Mouse (Mus musculus): Measurements from ENCODE around the gene Hadha. TPM values are rescaled to one million over a fixed set of nuclear protein-coding genes. Genes with fewer than 3 reads are reported as not detected.

Gene Hadha
- polyA plus RNA-seq (2015; fragmentation: Illumina TruSeq; extraction: RNeasy Lipid Tissue Mini Kit (QIAGEN cat#74804); ENCODE audit: insufficient read depth, low read depth, low replicate concordance), result 17.1 TPM

GRCm38 (mm10) chr5:30154474-30155394 lies at the start of gene Hadha, which contains the start of gene Hadhb:
Hadha (minus strand) TSS chr5:30155162.
Hadhb (plus strand) TSS chr5:30155248.

GRCm38 (mm10) chr5:30105668-30106300 lies 49.2 kb downstream of the Hadha start, which contains the start of gene 3110082J24Rik:
3110082J24Rik (minus strand) TSS chr5:30106086.

GRCm38 (mm10) chr5:30104841-30105667 lies 49.9 kb downstream of the Hadha start, which contains the start of gene Garem2:
Garem2 (plus strand) TSS chr5:30105161.

GRCm38 (mm10) chr5:30072825-30073821 lies 81.8 kb downstream of the Hadha start, which contains the start of gene Tyms:
Tyms (minus strand) TSS chr5:30073617.

Other genes starting within 250 kb of the Hadha start
- not detected for gene Il6, start 142.0 kb downstream of the Hadha start, polyA plus RNA-seq (2015; fragmentation: Illumina TruSeq; extraction: RNeasy Lipid Tissue Mini Kit (QIAGEN cat#74804); ENCODE audit: insufficient read depth, low read depth, low replicate concordance)
- gene Tyms, start 81.5 kb downstream of the Hadha start, polyA plus RNA-seq (2015; fragmentation: Illumina TruSeq; extraction: RNeasy Lipid Tissue Mini Kit (QIAGEN cat#74804); ENCODE audit: insufficient read depth, low read depth, low replicate concordance), result 3.4 TPM
- not detected for gene Garem2, start 50.0 kb downstream of the Hadha start, polyA plus RNA-seq (2015; fragmentation: Illumina TruSeq; extraction: RNeasy Lipid Tissue Mini Kit (QIAGEN cat#74804); ENCODE audit: insufficient read depth, low read depth, low replicate concordance)
- gene 3110082J24Rik, start 49.1 kb downstream of the Hadha start, polyA plus RNA-seq (2015; fragmentation: Illumina TruSeq; extraction: RNeasy Lipid Tissue Mini Kit (QIAGEN cat#74804); ENCODE audit: insufficient read depth, low read depth, low replicate concordance), result not detected
- gene Hadhb, start 86 bp upstream of the Hadha start, polyA plus RNA-seq (2015; fragmentation: Illumina TruSeq; extraction: RNeasy Lipid Tissue Mini Kit (QIAGEN cat#74804); ENCODE audit: insufficient read depth, low read depth, low replicate concordance), result 30.1 TPM
- gene Adgrf3, start 50.6 kb upstream of the Hadha start, polyA plus RNA-seq (2015; fragmentation: Illumina TruSeq; extraction: RNeasy Lipid Tissue Mini Kit (QIAGEN cat#74804); ENCODE audit: insufficient read depth, low read depth, low replicate concordance), result not detected
- 4.2 TPM for gene Selenoi, start 77.4 kb upstream of the Hadha start, polyA plus RNA-seq (2015; fragmentation: Illumina TruSeq; extraction: RNeasy Lipid Tissue Mini Kit (QIAGEN cat#74804); ENCODE audit: insufficient read depth, low read depth, low replicate concordance)
- 0.76 TPM for gene Drc1, start 126.2 kb upstream of the Hadha start, polyA plus RNA-seq (2015; fragmentation: Illumina TruSeq; extraction: RNeasy Lipid Tissue Mini Kit (QIAGEN cat#74804); ENCODE audit: insufficient read depth, low read depth, low replicate concordance)

All from pancreas, adult 10 weeks (tissue).